ENCODE assay signal across 19 mouse cellular contexts in genomic region chr3:81164091-81164490, GRCm38 (mm10).
DNase-seq lines count a peak whose midpoint lies in the region; ATAC-seq lines count a peak whose summit lies in the region.
"Had no signal": no experiment of that assay in that cellular context is flagged by ENCODE, and none has a peak within 500 bp of the region (broad histone marks: within the 10 kb centered on the region; RNA-seq: fewer than 3 reads in every experiment).

No protein-coding gene starts in this region.

- DNase-seq in 3T3-L1 (ENCODE audit: low read depth, low spot score), result peak; percentile 93
- DNase-seq in NIH3T3 (ENCODE audit: low read depth), result peak; percentile 58
- peak; percentile 55 for DNase-seq in fibroblast of lung, adult 2 months (ENCODE audit: low read depth)
- DNase-seq in kidney, postnatal 36 days, result no peak
- no peak for DNase-seq in left cerebral cortex, adult 11 months (ENCODE audit: low spot score)
- DNase-seq: adrenal gland, postnatal 10 days; adrenal gland, postnatal 36 days; B cell, adult 2 months; cerebellum, adult 18-20 months; cerebellum, adult 9-10 months; cerebellum, postnatal 14 days; gastrocnemius, adult 2 months; gastrocnemius, postnatal 14 days; heart, adult 11 months; kidney, adult 11 months had no signal

- ATAC-seq in frontal cortex, adult (ENCODE audit: low TSS enrichment), result no peak
- ATAC-seq: CD4-positive, CD25-positive, alpha-beta regulatory T cell, adult 4 months; forebrain, embryonic 13.5 days; forebrain, embryonic 16.5 days had no signal

Comparison
In these comparisons a context has a peak if more than half of its experiments do, and no peak if none do; other contexts are left out.
1. DNase-seq: peak in 3T3-L1 (single experiment), NIH3T3 (single experiment) and fibroblast of lung, adult 2 months (single experiment); none in kidney, postnatal 36 days (0 of 2) and left cerebral cortex, adult 11 months (single experiment).